Mouse (Mus musculus) limb, embryonic 11.5 days (tissue): ENCODE results near the gene Fcmr. TPM values are rescaled to one million over a fixed set of nuclear protein-coding genes. Genes with fewer than 3 reads are reported as not detected.

ENCODE experiments used
- ATAC-seq: fragments of 200-750 bp; cut with Nextera tagmentation; 2 replicates; pipeline ENCODE4 v1.8.0; 2017; ENCODE audit warnings: low read depth; ENCODE audit not compliant: insufficient number of reproducible peaks, low FRiP score, low TSS enrichment
- DNase-seq: peaks from one replicate; pipeline ENCODE4 v3.0.0-alpha.2; 2015; ENCODE audit warnings: low spot score
- H3K27ac ChIP-seq: fragments of 300-500 bp; sonication (generic); replicated peaks from 2 replicates; pipeline ENCODE4 v1.5.1; 2014; ENCODE audit warnings: low read depth, mild to moderate bottlenecking, low read length
- H3K27me3 ChIP-seq: fragments of 300-500 bp; sonication (generic); 2 replicates; pipeline ENCODE4 v1.6.1; 2014; ENCODE audit warnings: mild to moderate bottlenecking, low read length, mixed read lengths; ENCODE audit not compliant: control insufficient read depth, insufficient read depth
- H3K36me3 ChIP-seq: fragments of 300-500 bp; sonication (generic); 2 replicates; pipeline ENCODE4 v1.6.1; 2014; ENCODE audit warnings: mild to moderate bottlenecking, low read length, moderate library complexity, mixed read lengths; ENCODE audit not compliant: control insufficient read depth, insufficient read depth
- H3K4me1 ChIP-seq: fragments of 300-500 bp; sonication (generic); 2 replicates; pipeline ENCODE4 v1.6.1; 2014; ENCODE audit warnings: low read length, mixed read lengths; ENCODE audit not compliant: control insufficient read depth, insufficient read depth
- H3K4me2 ChIP-seq: fragments of 300-500 bp; sonication (generic); 2 replicates; pipeline ENCODE4 v1.6.1; 2014; ENCODE audit warnings: low read depth, mild to moderate bottlenecking, moderate library complexity; ENCODE audit not compliant: severe bottlenecking
- H3K4me3 ChIP-seq: fragments of 300-500 bp; sonication (generic); 2 replicates; pipeline ENCODE4 v1.5.1; 2014; ENCODE audit warnings: low read depth, low read length
- H3K9ac ChIP-seq: fragments of 300-500 bp; sonication (generic); 2 replicates; pipeline ENCODE4 v1.6.1; 2014; ENCODE audit warnings: mild to moderate bottlenecking, low read length
- H3K9me3 ChIP-seq: fragments of 300-500 bp; sonication (generic); 2 replicates; pipeline ENCODE4 v1.6.1; 2016; ENCODE audit warnings: low read length; ENCODE audit not compliant: control insufficient read depth
- WGBS: fragments of 180-500 bp; shearing (Covaris S2); extraction: QIAGEN DNeasy Blood & Tissue Kit; methylation state at CpG from one replicate; pipeline ENCODE4 v1.1.7; 2014; 5-methylcytosine and 5-hydroxymethylcytosine counted together
- polyA plus RNA-seq: library from polyadenylated mRNA; unstranded; fragments of >200 nt; fragmentation: Nextera tagmentation; extraction: Ambion mirVana; gene quantifications from 2 replicates; pipeline ENCODE4 v1.2.1, GENCODE M21; 2014

Gene Fcmr
- polyA plus RNA-seq, 1 experiment from 2014 or later = 0.45 TPM

DNA sequence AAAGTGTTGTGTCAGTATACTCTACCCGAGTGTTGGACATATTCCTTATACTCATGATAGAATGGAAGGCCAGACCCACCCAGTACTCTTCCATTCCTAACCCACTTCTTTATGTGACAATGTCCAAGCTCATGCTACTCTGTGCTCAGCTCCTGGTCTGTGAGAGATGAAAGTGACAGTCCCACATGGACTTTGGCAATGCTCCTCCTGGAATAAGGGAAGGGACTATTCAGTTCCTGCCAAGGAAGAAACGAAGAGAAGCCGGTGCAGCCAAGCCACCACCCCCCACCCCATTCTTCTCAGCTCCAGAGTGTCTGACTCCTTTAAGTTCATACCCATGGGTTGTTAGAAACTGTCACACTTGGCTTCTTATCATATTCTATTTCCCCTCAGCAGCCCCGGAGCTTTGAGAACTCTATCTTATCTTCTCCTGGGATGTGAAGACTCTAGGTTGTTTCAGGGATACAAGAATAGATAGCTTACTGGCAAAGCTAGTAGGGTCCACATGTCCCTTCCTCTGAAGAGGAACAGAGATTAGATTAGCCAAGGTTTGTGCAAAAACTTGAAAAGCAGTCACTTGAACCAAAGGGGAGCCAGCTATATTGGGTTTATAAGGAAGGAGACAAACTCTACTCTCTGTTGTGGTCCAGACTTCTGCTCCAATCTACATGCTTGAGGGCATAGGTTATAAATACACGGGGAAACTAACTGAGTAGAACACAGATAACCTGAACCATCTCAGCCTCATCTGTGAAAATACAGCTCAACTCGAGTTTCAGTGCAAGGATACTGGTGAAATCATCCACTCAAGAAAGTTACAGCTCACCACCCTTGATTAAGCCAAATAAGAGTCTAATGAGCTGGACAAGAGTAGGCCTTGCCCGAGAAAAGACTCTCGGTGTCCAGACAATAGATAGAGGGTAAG, 35.3 kb upstream of the Fcmr start:
- H3K4me3 ChIP-seq = no peak overlapping the region
- H3K9me3 ChIP-seq = no peaks in the 10 kb centered on the region
- ATAC-seq (no peak), DNase-seq (no peak)
- H3K4me2 ChIP-seq = no peak overlapping the region
- no peaks in the 10 kb centered on the region for H3K4me1 ChIP-seq
- no peak overlapping the region for H3K9ac ChIP-seq
- H3K27ac ChIP-seq = no peak overlapping the region
- no peaks in the 10 kb centered on the region for H3K27me3 ChIP-seq
- 84% methylated on average over 8 of the region's 8 CpGs for WGBS
- H3K36me3 ChIP-seq = no peaks in the 10 kb centered on the region

DNA sequence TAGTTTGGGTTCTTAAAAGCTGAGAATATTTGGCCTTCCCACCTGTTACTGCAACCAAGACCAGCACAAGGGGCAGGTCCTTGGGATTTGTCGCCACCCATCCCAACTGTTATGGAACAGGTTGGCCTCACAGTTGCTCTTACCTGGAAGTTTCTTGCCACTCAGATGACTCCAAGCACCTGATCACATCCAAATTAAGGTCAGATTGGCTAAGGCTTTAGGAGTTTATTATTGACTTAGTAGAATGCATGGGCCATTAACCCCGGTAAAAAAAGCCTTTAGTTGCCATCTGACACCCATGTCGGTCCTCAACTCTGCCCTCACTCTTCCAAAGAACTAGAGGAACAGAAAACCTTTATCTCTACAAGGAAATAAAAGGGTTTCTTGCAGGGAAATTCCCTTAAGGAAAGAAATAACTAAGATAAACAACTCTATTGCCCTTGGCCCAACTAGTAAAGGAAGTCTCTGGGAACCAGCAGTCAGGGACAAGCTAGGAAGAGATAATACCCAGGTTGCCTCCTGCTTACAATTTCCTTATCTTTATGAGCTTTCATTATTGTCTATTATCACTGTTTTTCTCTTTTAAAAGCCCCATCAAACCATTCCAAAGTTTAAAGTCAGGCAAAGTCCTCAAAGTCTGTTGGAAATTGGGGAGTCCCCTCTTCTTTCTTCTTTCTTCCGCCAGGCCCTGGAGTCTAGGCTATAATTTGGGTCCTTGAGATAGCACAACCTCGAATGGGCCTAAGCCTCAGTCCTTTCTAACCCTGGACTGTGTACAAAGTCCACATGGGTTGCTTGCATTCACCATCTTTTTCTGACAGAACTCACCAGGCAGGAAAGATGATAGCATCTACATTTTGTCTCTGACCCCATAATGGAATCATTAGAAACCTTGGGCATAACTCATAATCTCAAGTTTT, 33.0 kb upstream of the Fcmr start:
- H3K9me3 ChIP-seq = no peaks in the 10 kb centered on the region
- 70% methylated on average over 5 of the region's 5 CpGs for WGBS

DNA sequence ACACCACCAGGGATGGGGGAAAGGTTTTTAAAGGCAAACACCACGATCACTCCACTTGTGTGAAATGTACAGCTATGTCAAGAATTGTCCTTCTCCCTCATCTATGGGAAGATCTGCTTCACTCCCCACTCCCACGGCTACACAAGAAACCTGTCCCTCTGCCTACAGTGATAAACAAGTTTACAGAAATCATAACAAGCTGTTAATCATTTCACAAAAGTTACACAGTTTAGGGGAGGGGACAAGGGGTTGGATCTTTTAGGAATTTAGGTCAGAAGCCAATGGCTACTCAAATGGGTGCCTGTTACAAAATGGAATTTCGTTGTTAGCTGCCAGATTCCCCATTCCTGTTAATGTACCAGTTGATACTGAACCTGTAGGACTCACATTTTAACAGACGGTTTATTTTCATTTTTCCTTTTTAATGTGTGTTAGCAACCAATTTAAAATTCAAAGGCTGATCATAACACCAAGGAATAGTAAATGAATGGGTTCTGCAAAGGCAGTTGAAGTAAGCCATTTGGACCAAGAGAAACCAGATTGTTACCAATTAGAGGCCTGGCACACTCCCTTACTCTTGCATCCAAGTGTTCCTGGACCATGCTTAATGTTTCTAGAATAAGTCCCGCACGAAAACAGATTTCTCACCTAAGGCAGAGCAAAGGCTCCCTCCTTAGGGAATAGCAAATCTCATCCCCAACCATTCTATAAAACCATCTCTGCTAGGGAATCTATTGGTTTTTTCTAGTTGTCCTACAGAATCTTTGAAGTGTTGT, 30.1 kb upstream of the Fcmr start:
- Histone ChIP-seq H3K27me3 (no peaks in the 10 kb centered on the region), H3K4me2 (no peak overlapping the region), H3K27ac (no peak overlapping the region), H3K36me3 (no peaks in the 10 kb centered on the region), H3K9me3 (no peaks in the 10 kb centered on the region), H3K9ac (no peak overlapping the region), H3K4me3 (no peak overlapping the region), H3K4me1 (no peaks in the 10 kb centered on the region)
- DNase-seq = no peak
- 91% methylated on average over 6 of the region's 6 CpGs for WGBS
- no peak for ATAC-seq

More for the DNA sequence above, 33.0 kb upstream of the Fcmr start:
- H3K4me2 ChIP-seq = no peak overlapping the region
- H3K27ac ChIP-seq = no peak overlapping the region
- DNase-seq = no peak
- no peaks in the 10 kb centered on the region for H3K27me3 ChIP-seq
- H3K9ac ChIP-seq = no peak overlapping the region
- H3K4me3 ChIP-seq = no peak overlapping the region
- H3K36me3 ChIP-seq = no peaks in the 10 kb centered on the region
- no peak for ATAC-seq
- H3K4me1 ChIP-seq = no peaks in the 10 kb centered on the region

GRCm38 (mm10) chr1:130838288-130838687, 27.2 kb upstream of the Fcmr start:
- no peak overlapping the region for H3K27ac ChIP-seq
- no peaks in the 10 kb centered on the region for H3K36me3 ChIP-seq
- H3K4me1 ChIP-seq = no peaks in the 10 kb centered on the region
- 58% methylated on average over 6 of the region's 6 CpGs for WGBS
- H3K4me2 ChIP-seq = no peak overlapping the region
- no peak for DNase-seq
- H3K9me3 ChIP-seq = no peaks in the 10 kb centered on the region
- H3K27me3 ChIP-seq = no peaks in the 10 kb centered on the region
- H3K9ac ChIP-seq = no peak overlapping the region
- H3K4me3 ChIP-seq = no peak overlapping the region
- no peak for ATAC-seq

DNA sequence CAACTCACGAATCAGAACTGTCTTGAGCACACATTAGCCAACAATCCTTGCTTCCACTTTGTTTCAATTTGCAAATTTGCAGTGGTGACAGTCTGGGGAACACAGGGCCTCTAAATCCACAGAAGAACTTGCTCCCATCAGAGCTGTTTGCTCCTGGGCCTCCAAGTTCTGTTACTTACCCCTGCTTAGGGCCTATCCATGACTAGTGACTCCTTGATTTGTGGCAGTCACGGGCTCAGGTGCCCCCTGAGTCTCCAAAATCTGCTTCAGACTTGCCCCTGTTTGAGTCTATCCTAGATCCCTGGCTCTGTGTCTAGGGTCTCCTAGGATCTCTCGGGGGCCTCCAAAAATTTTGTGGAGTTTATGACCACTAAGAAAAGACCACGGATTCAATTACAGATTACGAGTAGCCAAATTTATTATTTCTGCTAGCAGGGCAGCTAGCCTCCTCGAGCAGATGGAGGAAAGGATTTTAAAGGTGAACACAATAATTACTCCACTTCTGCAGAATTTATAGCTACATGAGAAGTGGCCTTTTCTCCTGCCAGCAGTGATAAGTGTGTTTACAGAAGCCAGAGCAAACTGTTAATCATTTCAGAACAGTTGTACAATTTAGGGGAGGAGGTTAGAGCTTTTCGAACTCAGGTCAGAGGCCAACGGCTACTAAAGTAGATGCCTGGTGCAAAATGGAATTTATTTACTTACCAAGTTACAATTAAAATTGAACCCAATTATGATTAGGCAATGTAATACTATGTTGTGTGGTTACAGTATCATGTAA, 24.7 kb upstream of the Fcmr start:
- Histone ChIP-seq H3K27me3 (no peaks in the 10 kb centered on the region), H3K4me2 (no peak overlapping the region), H3K36me3 (no peaks in the 10 kb centered on the region), H3K4me3 (no peak overlapping the region), H3K9ac (no peak overlapping the region), H3K9me3 (no peaks in the 10 kb centered on the region), H3K4me1 (no peaks in the 10 kb centered on the region), H3K27ac (no peak overlapping the region)
- ATAC-seq = no peak
- DNase-seq = no peak
- 43% methylated on average over 8 of the region's 8 CpGs for WGBS

GRCm38 (mm10) chr1:130841621-130842020, 23.8 kb upstream of the Fcmr start:
- no peak overlapping the region for H3K4me2 ChIP-seq
- no peaks in the 10 kb centered on the region for H3K9me3 ChIP-seq
- ATAC-seq = no peak
- 90% methylated on average over 7 of the region's 7 CpGs for WGBS
- H3K27me3 ChIP-seq = no peaks in the 10 kb centered on the region
- H3K27ac ChIP-seq = no peak overlapping the region
- no peak for DNase-seq
- H3K4me1 ChIP-seq = no peaks in the 10 kb centered on the region
- no peak overlapping the region for H3K9ac ChIP-seq
- H3K36me3 ChIP-seq = no peaks in the 10 kb centered on the region
- no peak overlapping the region for H3K4me3 ChIP-seq

DNA sequence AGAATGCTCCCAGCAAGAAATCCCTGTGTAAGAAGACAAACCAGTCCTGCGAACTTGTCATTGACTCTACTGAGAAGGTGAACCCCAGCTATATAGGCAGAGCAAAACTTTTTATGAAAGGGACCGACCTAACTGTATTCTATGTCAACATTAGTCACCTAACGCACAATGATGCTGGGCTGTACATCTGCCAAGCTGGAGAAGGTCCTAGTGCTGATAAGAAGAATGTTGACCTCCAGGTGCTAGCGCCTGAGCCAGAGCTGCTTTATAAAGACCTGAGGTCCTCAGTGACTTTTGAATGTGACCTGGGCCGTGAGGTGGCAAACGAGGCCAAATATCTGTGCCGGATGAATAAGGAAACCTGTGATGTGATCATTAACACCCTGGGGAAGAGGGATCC, 21.0 kb upstream of the Fcmr start:
- H3K27me3 ChIP-seq = no peaks in the 10 kb centered on the region
- no peak overlapping the region for H3K27ac ChIP-seq
- 91% methylated on average over 7 of the region's 7 CpGs for WGBS
- no peak overlapping the region for H3K9ac ChIP-seq
- H3K4me3 ChIP-seq = no peak overlapping the region
- no peaks in the 10 kb centered on the region for H3K4me1 ChIP-seq
- ATAC-seq (no peak), DNase-seq (no peak)
- H3K9me3 ChIP-seq = no peaks in the 10 kb centered on the region
- H3K4me2 ChIP-seq = no peak overlapping the region
- no peaks in the 10 kb centered on the region for H3K36me3 ChIP-seq
